Mouse (Mus musculus) C2C12 (cell line): ENCODE results near the gene Paip2b.

Source experiments
- CEBPB ChIP-seq: IDR thresholded peaks from one replicate; pipeline ENCODE4 v1.6.1; 2011; ENCODE audit warnings: low read depth, mild to moderate bottlenecking, control low read depth, moderate library complexity
- CTCF ChIP-seq: IDR thresholded peaks from one replicate; pipeline ENCODE4 v1.5.1; 2011; ENCODE audit not compliant: control insufficient read depth, insufficient read depth, insufficient read length
- FOSL1 ChIP-seq: IDR thresholded peaks from one replicate; pipeline ENCODE4 v1.8.0; 2011; ENCODE audit warnings: mild to moderate bottlenecking, low read length; ENCODE audit not compliant: poor library complexity, insufficient read depth, severe bottlenecking
- MAX ChIP-seq: IDR thresholded peaks from one replicate; pipeline ENCODE4 v1.6.1; 2011; ENCODE audit warnings: mild to moderate bottlenecking, control low read depth
- MYOD1 ChIP-seq: IDR thresholded peaks from one replicate; pipeline ENCODE4 v1.6.1; 2011; ENCODE audit warnings: low read depth; ENCODE audit not compliant: control insufficient read depth, insufficient read length
- MYOG ChIP-seq: IDR thresholded peaks from one replicate; pipeline ENCODE4 v1.6.1; 2011; ENCODE audit not compliant: control insufficient read depth, insufficient read length; ENCODE audit errors: extremely low read depth
- USF1 ChIP-seq: IDR thresholded peaks from one replicate; pipeline ENCODE4 v1.6.1; 2011; ENCODE audit warnings: low read depth, mild to moderate bottlenecking, control low read depth, moderate library complexity

DNA sequence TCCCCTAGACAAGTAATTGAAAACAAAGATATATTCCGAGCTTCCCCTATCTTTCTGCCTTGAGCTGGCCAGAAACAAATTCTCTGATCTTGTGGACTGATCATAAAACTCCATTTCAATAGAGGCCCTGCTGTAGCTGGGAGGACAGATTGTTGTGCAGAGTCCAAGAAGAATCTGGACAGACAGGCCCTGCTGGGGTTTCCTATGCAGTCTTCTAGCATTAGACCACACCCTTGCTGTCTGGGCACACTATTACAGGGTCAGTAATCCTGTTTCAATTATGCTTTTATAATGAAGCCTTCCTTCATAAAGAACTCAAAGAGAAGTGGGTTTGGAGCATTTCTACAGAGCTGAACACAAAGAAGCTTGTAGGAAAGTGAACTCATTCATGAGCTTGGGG is 12.5 kb downstream of the Paip2b start:
- TF ChIP-seq CTCF, result no peak
- no peak for TF ChIP-seq USF1
- no peak for TF ChIP-seq MYOD1
- TF ChIP-seq FOSL1, result no peak
- TF ChIP-seq CEBPB, result no peak
- TF ChIP-seq MYOG, result no peak
- TF ChIP-seq MAX, result no peak
